Mouse (Mus musculus): Measurements from ENCODE around the gene Vac14.

GRCm38 (mm10) chr8:110694826-110695225, 76.4 kb downstream of the Vac14 start:
- TF ChIP-seq POLR2A (IDR thresholded peaks at IDR 0.05; ENCODE audit: extremely low read depth, insufficient read depth, low read length), result no peak
- no peak for TF ChIP-seq CTCF (IDR thresholded peaks at IDR 0.05; ENCODE audit: extremely low read depth, insufficient read depth, low read length)
